Mouse (Mus musculus): ENCODE measurements at regions not wholly inside any gene's neighbourhood (a gene's known extent, or its start where the extent isn't known, plus 50 kb on each side); places are given as distances from the start of the nearest gene placed in this dataset.

- no peak for TF ChIP-seq CTCF (IDR thresholded peaks at IDR 0.05; ENCODE audit: low read depth)
- 60% methylated on average over 11 of the region's 11 CpGs for WGBS
- Histone ChIP-seq H3K4me2 (ENCODE audit: low read depth, low read length) (no peak overlapping the region), H3K36me3 (ENCODE audit: insufficient read depth, low read length) (no peaks in the 10 kb centered on the region), H3K9me3 (ENCODE audit: low read length) (no peaks in the 10 kb centered on the region), H3K9ac (replicated peaks; ENCODE audit: low read length) (no peak overlapping the region), H3K4me3 (ENCODE audit: low read length) (no peak overlapping the region), H3K27ac (no peak overlapping the region), H3K27me3 (ENCODE audit: insufficient read depth, low read length) (no peaks in the 10 kb centered on the region), H3K4me1 (ENCODE audit: insufficient read depth, low read length) (no peaks in the 10 kb centered on the region)
- DNase-seq (ENCODE audit: low spot score) (no peak), ATAC-seq (no peak)
These were observed 684.6 kb upstream of the Cited2 start for GRCm38 (mm10) chr10:17038259-17039043.

- 94% methylated on average over 1 of the region's 1 CpGs for WGBS
- Histone ChIP-seq H3K4me3 (ENCODE audit: low read length) (no peak overlapping the region), H3K9me3 (ENCODE audit: low read length) (no peaks in the 10 kb centered on the region), H3K4me2 (ENCODE audit: low read depth, low read length) (no peak overlapping the region), H3K4me1 (ENCODE audit: insufficient read depth, low read length) (no peaks in the 10 kb centered on the region), H3K36me3 (ENCODE audit: insufficient read depth, low read length) (no peaks in the 10 kb centered on the region), H3K27ac (no peak overlapping the region), H3K27me3 (ENCODE audit: insufficient read depth, low read length) (no peaks in the 10 kb centered on the region), H3K9ac (replicated peaks; ENCODE audit: low read length) (no peak overlapping the region)
- no peak for TF ChIP-seq CTCF (IDR thresholded peaks at IDR 0.05; ENCODE audit: low read depth)
- no peak for ATAC-seq
- DNase-seq (ENCODE audit: low spot score), result no peak
These were observed 680.9 kb upstream of the Cited2 start for GRCm38 (mm10) chr10:17042090-17042489.

- ATAC-seq (no peak), DNase-seq (ENCODE audit: low spot score) (no peak)
- no peaks in the 10 kb centered on the region for H3K36me3 ChIP-seq (ENCODE audit: insufficient read depth, low read length)
- no peak for TF ChIP-seq CTCF (IDR thresholded peaks at IDR 0.05; ENCODE audit: low read depth)
- no peak overlapping the region for H3K4me2 ChIP-seq (ENCODE audit: low read depth, low read length)
- no peaks in the 10 kb centered on the region for H3K4me1 ChIP-seq (ENCODE audit: insufficient read depth, low read length)
- H3K4me3 ChIP-seq (ENCODE audit: low read length), result no peak overlapping the region
- H3K27me3 ChIP-seq (ENCODE audit: insufficient read depth, low read length), result no peaks in the 10 kb centered on the region
- H3K9me3 ChIP-seq (ENCODE audit: low read length), result no peaks in the 10 kb centered on the region
- no peak overlapping the region for H3K27ac ChIP-seq
- no peak overlapping the region for H3K9ac ChIP-seq (replicated peaks; ENCODE audit: low read length)
- WGBS, result 85% methylated on average over 3 of the region's 3 CpGs
These were observed 680.0 kb upstream of the Cited2 start for GRCm38 (mm10) chr10:17042973-17043372.

- Histone ChIP-seq H3K36me3 (ENCODE audit: insufficient read depth, low read length) (no peaks in the 10 kb centered on the region), H3K4me2 (ENCODE audit: low read depth, low read length) (no peak overlapping the region), H3K9ac (replicated peaks; ENCODE audit: low read length) (no peak overlapping the region), H3K4me3 (ENCODE audit: low read length) (no peak overlapping the region), H3K27me3 (ENCODE audit: insufficient read depth, low read length) (no peaks in the 10 kb centered on the region), H3K4me1 (ENCODE audit: insufficient read depth, low read length) (no peaks in the 10 kb centered on the region), H3K9me3 (ENCODE audit: low read length) (no peaks in the 10 kb centered on the region), H3K27ac (no peak overlapping the region)
- no peak for ATAC-seq
- TF ChIP-seq CTCF (IDR thresholded peaks at IDR 0.05; ENCODE audit: low read depth), result no peak
- DNase-seq (ENCODE audit: low spot score), result no peak
- WGBS, result 92% methylated on average over 5 of the region's 5 CpGs
These were observed 676.3 kb upstream of the Cited2 start for GRCm38 (mm10) chr10:17046765-17047164.

- TF ChIP-seq CTCF (IDR thresholded peaks at IDR 0.05; ENCODE audit: low read depth), result no peak
- H3K27me3 ChIP-seq (ENCODE audit: insufficient read depth, low read length), result no peaks in the 10 kb centered on the region
- no peaks in the 10 kb centered on the region for H3K9me3 ChIP-seq (ENCODE audit: low read length)
- H3K9ac ChIP-seq (replicated peaks; ENCODE audit: low read length), result no peak overlapping the region
- no peak overlapping the region for H3K27ac ChIP-seq
- no peaks in the 10 kb centered on the region for H3K4me1 ChIP-seq (ENCODE audit: insufficient read depth, low read length)
- no peak overlapping the region for H3K4me2 ChIP-seq (ENCODE audit: low read depth, low read length)
- H3K36me3 ChIP-seq (ENCODE audit: insufficient read depth, low read length), result no peaks in the 10 kb centered on the region
- 94% methylated on average over 1 of the region's 1 CpGs for WGBS
- H3K4me3 ChIP-seq (ENCODE audit: low read length), result no peak overlapping the region
- DNase-seq (ENCODE audit: low spot score), result no peak
- ATAC-seq, result no peak
These were observed 650.1 kb upstream of the Cited2 start for GRCm38 (mm10) chr10:17072906-17073305.

GRCm38 (mm10) chr10:17074013-17074401 is 649.0 kb upstream of the Cited2 start:
- DNase-seq (ENCODE audit: low spot score) (no peak), ATAC-seq (no peak)
- 61% methylated on average over 1 of the region's 1 CpGs for WGBS
- Histone ChIP-seq H3K27ac (no peak overlapping the region), H3K9me3 (ENCODE audit: low read length) (no peaks in the 10 kb centered on the region), H3K4me3 (ENCODE audit: low read length) (no peak overlapping the region), H3K9ac (replicated peaks; ENCODE audit: low read length) (no peak overlapping the region), H3K4me2 (ENCODE audit: low read depth, low read length) (no peak overlapping the region), H3K27me3 (ENCODE audit: insufficient read depth, low read length) (no peaks in the 10 kb centered on the region), H3K4me1 (ENCODE audit: insufficient read depth, low read length) (no peaks in the 10 kb centered on the region), H3K36me3 (ENCODE audit: insufficient read depth, low read length) (no peaks in the 10 kb centered on the region)
- no peak for TF ChIP-seq CTCF (IDR thresholded peaks at IDR 0.05; ENCODE audit: low read depth)

GRCm38 (mm10) chr10:17074402-17075027 is 648.5 kb upstream of the Cited2 start:
- ATAC-seq, result no peak
- no peak overlapping the region for H3K27ac ChIP-seq

More at GRCm38 (mm10) chr10:17074402-17075027, 648.5 kb upstream of the Cited2 start:
- DNase-seq (ENCODE audit: low spot score), result no peak
- Histone ChIP-seq H3K4me1 (ENCODE audit: insufficient read depth, low read length) (no peaks in the 10 kb centered on the region), H3K9ac (replicated peaks; ENCODE audit: low read length) (no peak overlapping the region), H3K27me3 (ENCODE audit: insufficient read depth, low read length) (no peaks in the 10 kb centered on the region), H3K4me3 (ENCODE audit: low read length) (no peak overlapping the region), H3K36me3 (ENCODE audit: insufficient read depth, low read length) (no peaks in the 10 kb centered on the region), H3K9me3 (ENCODE audit: low read length) (no peaks in the 10 kb centered on the region), H3K4me2 (ENCODE audit: low read depth, low read length) (no peak overlapping the region)
- no peak for TF ChIP-seq CTCF (IDR thresholded peaks at IDR 0.05; ENCODE audit: low read depth)
- WGBS, result 39% methylated on average over 6 of the region's 6 CpGs

Measured in hindbrain, postnatal 0 days (tissue).